Mouse (Mus musculus): ENCODE results near the gene Ctso.

Gene Ctso

GRCm38 (mm10) chr3:81932141-81933101 is at the start of gene Ctso:
Gene Ctso, plus strand, starts transcription at chr3:81932601.
- in situ Hi-C loops (cut with MboI, MseI): loop anchor here (10.0 kb wide), 1 partner anchor 922 kb away; no protein-coding TSS in a partner anchor

GRCm38 (mm10) chr3:81883916-81884315 is 48.5 kb upstream of the Ctso start:
- in situ Hi-C loops (cut with MboI, MseI): no loop called here

- in situ Hi-C loops (cut with MboI, MseI): no loop called here
Measured at GRCm38 (mm10) chr3:81885566-81885965, 46.8 kb upstream of the Ctso start.

- in situ Hi-C loops (cut with MboI, MseI): no loop called here
Measured at GRCm38 (mm10) chr3:81889137-81889536, 43.3 kb upstream of the Ctso start.

- in situ Hi-C loops (cut with MboI, MseI): no loop called here
Measured at GRCm38 (mm10) chr3:81910286-81911036, 21.9 kb upstream of the Ctso start.

GRCm38 (mm10) chr3:81916030-81916686 is 16.2 kb upstream of the Ctso start:
- in situ Hi-C loops (cut with MboI, MseI): no loop called here

GRCm38 (mm10) chr3:81917354-81917935 is 15.0 kb upstream of the Ctso start:
- in situ Hi-C loops (cut with MboI, MseI): no loop called here

- in situ Hi-C loops (cut with MboI, MseI): no loop called here
Measured at GRCm38 (mm10) chr3:81918215-81918614, 14.2 kb upstream of the Ctso start.

GRCm38 (mm10) chr3:81919681-81920080 is 12.7 kb upstream of the Ctso start:
- in situ Hi-C loops (cut with MboI, MseI): no loop called here

- in situ Hi-C loops (cut with MboI, MseI): no loop called here
Measured at GRCm38 (mm10) chr3:81922910-81923309, 9.5 kb upstream of the Ctso start.

GRCm38 (mm10) chr3:81924931-81925330 is 7.5 kb upstream of the Ctso start:
- in situ Hi-C loops (cut with MboI, MseI): no loop called here

- in situ Hi-C loops (cut with MboI, MseI): no loop called here
Measured at GRCm38 (mm10) chr3:81925856-81926255, 6.5 kb upstream of the Ctso start.

GRCm38 (mm10) chr3:81926764-81927325 is 5.6 kb upstream of the Ctso start:
- in situ Hi-C loops (cut with MboI, MseI): no loop called here

- in situ Hi-C loops (cut with MboI, MseI): no loop called here
Measured at GRCm38 (mm10) chr3:81929073-81929472, 3.3 kb upstream of the Ctso start.

- in situ Hi-C loops (cut with MboI, MseI): loop anchor here (10.0 kb wide), 1 partner anchor 923 kb away; no protein-coding TSS in a partner anchor
Measured at GRCm38 (mm10) chr3:81931695-81932094, 706 bp upstream of the Ctso start.

GRCm38 (mm10) chr3:81933348-81933747 is 947 bp downstream of the Ctso start:
- in situ Hi-C loops (cut with MboI, MseI): loop anchor here (10.0 kb wide), 1 partner anchor 921 kb away; no protein-coding TSS in a partner anchor

GRCm38 (mm10) chr3:81938924-81939323 is 6.5 kb downstream of the Ctso start:
- in situ Hi-C loops (cut with MboI, MseI): loop anchor here (10.0 kb wide), 1 partner anchor 916 kb away; no protein-coding TSS in a partner anchor

GRCm38 (mm10) chr3:81942341-81942740 is 9.9 kb downstream of the Ctso start:
- in situ Hi-C loops (cut with MboI, MseI): loop anchor here (10.0 kb wide), 1 partner anchor 1832 kb away; no protein-coding TSS in a partner anchor

GRCm38 (mm10) chr3:81943097-81943496 is 10.7 kb downstream of the Ctso start:
- in situ Hi-C loops (cut with MboI, MseI): loop anchor here (10.0 kb wide), 1 partner anchor 1832 kb away; no protein-coding TSS in a partner anchor

GRCm38 (mm10) chr3:81944851-81945393 is 12.5 kb downstream of the Ctso start:
- in situ Hi-C loops (cut with MboI, MseI): loop anchor here (10.0 kb wide), 1 partner anchor 1830 kb away; no protein-coding TSS in a partner anchor

Data from T-helper 2 cell (primary cell).